Mouse (Mus musculus) forebrain, embryonic 13.5 days (tissue): ENCODE measurements around the gene Kcnj10. TPM values are rescaled to one million over a fixed set of nuclear protein-coding genes. Genes with fewer than 3 reads are reported as not detected.

Experiments used
- ATAC-seq: fragments of 200-750 bp; cut with Nextera tagmentation; 2 replicates; pipeline ENCODE4 v1.8.0; 2017
- H3K27ac ChIP-seq: fragments of 300-500 bp; sonication (generic); 2 replicates; pipeline ENCODE4 v1.5.1; 2015; ENCODE audit warnings: inconsistent platforms, mild to moderate bottlenecking, moderate library complexity
- H3K27me3 ChIP-seq: fragments of 300-500 bp; sonication (generic); 2 replicates; pipeline ENCODE4 v1.6.1; 2015; ENCODE audit warnings: mild to moderate bottlenecking, inconsistent platforms
- H3K36me3 ChIP-seq: fragments of 300-500 bp; sonication (generic); 2 replicates; pipeline ENCODE4 v1.6.1; 2015; ENCODE audit warnings: mild to moderate bottlenecking, inconsistent platforms; ENCODE audit not compliant: poor library complexity, severe bottlenecking
- H3K4me1 ChIP-seq: fragments of 300-500 bp; sonication (generic); 2 replicates; pipeline ENCODE4 v1.6.1; 2015; ENCODE audit warnings: inconsistent platforms
- H3K4me2 ChIP-seq: fragments of 300-500 bp; sonication (generic); 2 replicates; pipeline ENCODE4 v1.6.1; 2015; ENCODE audit warnings: inconsistent platforms, mild to moderate bottlenecking, moderate library complexity
- H3K4me3 ChIP-seq: fragments of 300-500 bp; sonication (generic); 2 replicates; pipeline ENCODE4 v1.5.1; 2015; ENCODE audit warnings: mild to moderate bottlenecking, inconsistent platforms
- H3K9ac ChIP-seq: fragments of 300-500 bp; sonication (generic); 2 replicates; pipeline ENCODE4 v1.6.1; 2015; ENCODE audit warnings: mild to moderate bottlenecking, inconsistent platforms
- H3K9me3 ChIP-seq: fragments of 300-500 bp; sonication (generic); replicated peaks from 2 replicates; pipeline ENCODE4 v1.6.1; 2016; ENCODE audit warnings: inconsistent platforms
- WGBS: fragments of 180-500 bp; shearing (Covaris S2); methylation state at CpG from one replicate; pipeline ENCODE4 v1.1.7; 2015; 5-methylcytosine and 5-hydroxymethylcytosine counted together
- polyA plus RNA-seq: library from polyadenylated mRNA; unstranded; fragments of >200 nt; fragmentation: Nextera tagmentation; extraction: Ambion mirVana; gene quantifications from 2 replicates; pipeline ENCODE4 v1.2.1, GENCODE M21; 2015

Kcnj10 gene
- polyA plus RNA-seq, 1 experiment from 2014 or later: 1.2 TPM

DNA sequence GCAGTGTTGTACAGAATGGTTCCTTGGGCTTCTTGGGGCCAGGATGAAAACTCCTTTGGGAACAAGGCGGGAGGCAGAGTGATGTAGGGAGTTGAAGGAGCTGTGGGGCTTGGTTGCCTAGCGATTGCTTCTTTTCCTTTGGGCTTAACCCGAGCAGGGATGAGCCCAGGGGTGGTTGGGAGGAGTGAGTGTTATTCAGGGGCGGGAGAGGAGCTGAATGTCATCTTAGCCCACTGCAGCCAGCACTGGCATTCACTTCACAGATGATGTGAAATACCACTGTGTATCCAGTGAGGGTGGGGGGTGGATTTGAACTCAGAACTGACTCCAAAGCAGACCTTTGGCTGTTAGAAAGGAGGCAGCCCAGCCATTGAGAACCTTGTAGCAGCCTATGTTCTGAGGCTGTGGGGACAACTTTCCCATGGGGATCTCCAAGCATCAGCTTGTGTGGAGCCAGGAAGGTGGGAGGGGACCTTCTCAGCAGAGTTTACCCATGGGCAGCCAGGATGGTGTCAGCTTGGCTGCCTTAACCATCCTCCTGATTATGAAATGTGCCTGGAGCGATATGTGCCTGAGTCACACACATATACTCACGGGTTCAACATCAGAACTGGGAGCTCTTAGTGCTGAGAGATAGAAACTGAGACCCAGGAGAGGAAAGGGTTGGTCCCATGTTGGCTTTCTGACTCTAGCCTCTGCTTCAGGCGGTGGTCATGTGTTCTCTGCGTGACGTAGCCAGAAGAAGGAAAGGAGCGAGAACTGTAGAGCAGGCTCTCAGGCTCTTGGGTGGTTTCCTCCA is 27.2 kb upstream of the Kcnj10 start:
- WGBS: 57% methylated on average over 10 of the region's 10 CpGs
- peaks cover 93% of the 10 kb centered on the region for H3K4me1 ChIP-seq

DNA sequence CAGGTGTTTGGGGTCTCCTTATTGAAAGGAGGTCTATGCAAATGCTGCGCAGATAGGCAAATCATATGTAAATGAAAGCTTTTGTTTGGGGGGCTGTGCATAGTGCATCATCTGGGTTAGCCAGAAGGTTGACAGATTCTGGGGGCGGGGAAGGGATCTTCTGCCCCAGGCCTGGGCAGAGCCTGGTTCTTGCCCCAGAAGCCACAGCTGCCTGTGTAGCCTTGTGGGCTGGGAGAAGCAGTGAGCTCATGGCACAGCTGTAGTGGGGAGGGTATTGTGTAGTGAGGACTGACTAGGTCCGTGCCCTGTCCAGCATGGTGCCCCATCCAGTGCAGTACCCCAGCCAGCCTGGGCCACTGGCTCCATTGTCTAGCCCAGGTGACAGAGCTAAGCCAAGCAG is 26.1 kb upstream of the Kcnj10 start:
- H3K9ac ChIP-seq: peak overlapping the region; percentile 54
- H3K4me1 ChIP-seq: peaks cover 94% of the 10 kb centered on the region
- no peaks in the 10 kb centered on the region for H3K27me3 ChIP-seq
- ATAC-seq: peak; percentile 45
- H3K9me3 ChIP-seq: no peaks in the 10 kb centered on the region
- peak overlapping the region; percentile 83 for H3K4me2 ChIP-seq
- peak overlapping the region; percentile 94 for H3K27ac ChIP-seq
- 25% methylated on average over 3 of the region's 3 CpGs for WGBS
- peak overlapping the region; percentile 68 for H3K4me3 ChIP-seq
- peaks cover 42% of the 10 kb centered on the region for H3K36me3 ChIP-seq

More for the DNA sequence above, 27.2 kb upstream of the Kcnj10 start:
- Histone ChIP-seq H3K27me3 (no peaks in the 10 kb centered on the region), H3K36me3 (peaks cover 32% of the 10 kb centered on the region), H3K9ac (peak overlapping the region; percentile 87), H3K9me3 (no peaks in the 10 kb centered on the region), H3K27ac (peak overlapping the region; percentile 94), H3K4me2 (peak overlapping the region; percentile 83), H3K4me3 (peak overlapping the region; percentile 68)
- no peak for ATAC-seq

DNA sequence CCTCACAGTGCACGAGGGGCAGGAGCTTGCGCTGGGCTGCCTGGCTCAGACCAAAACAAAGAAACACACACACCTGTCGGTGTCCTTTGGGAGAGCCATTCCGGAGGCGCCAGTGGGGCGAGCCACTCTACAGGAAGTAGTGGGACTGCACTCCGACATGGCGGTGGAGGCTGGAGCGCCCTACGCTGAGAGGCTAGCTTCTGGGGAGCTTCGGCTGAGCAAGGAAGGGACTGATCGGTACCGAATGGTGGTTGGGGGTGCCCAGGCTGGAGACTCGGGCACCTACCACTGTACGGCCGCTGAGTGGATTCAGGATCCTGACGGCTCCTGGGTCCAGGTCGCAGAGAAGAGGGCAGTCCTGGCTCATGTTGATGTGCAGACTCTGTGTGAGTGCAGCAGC is 23.6 kb upstream of the Kcnj10 start:
- Histone ChIP-seq H3K27me3 (no peaks in the 10 kb centered on the region), H3K4me2 (peak overlapping the region; percentile 18; the same call in 1 of the 2 replicates), H3K4me3 (no peak overlapping the region), H3K9ac (0 out of 2 replicates have a peak overlapping the region, but pooled peaks have one; percentile 37), H3K36me3 (peaks cover 67% of the 10 kb centered on the region), H3K27ac (peak overlapping the region; percentile 89), H3K9me3 (no peaks in the 10 kb centered on the region), H3K4me1 (peaks cover 94% of the 10 kb centered on the region)
- ATAC-seq: no peak
- WGBS: 64% methylated on average over 18 of the region's 18 CpGs

DNA sequence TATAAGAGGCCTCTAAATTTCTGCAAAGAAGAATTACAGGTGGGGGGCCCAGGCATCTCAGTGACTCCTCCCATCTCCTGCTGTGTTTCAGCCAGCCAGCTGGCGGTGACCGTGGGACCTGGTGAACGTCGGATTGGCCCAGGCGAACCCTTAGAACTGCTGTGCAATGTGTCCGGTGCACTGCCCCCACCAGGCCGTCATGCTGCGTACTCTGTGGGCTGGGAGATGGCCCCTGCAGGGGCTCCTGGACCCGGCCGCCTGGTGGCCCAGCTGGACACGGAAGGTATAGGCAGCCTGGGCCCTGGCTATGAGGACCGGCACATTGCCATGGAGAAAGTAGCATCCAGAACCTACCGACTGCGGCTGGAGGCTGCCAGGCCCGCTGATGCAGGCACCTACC is 23.1 kb upstream of the Kcnj10 start:
- H3K4me2 ChIP-seq: peak overlapping the region; percentile 18
- 59% methylated on average over 15 of the region's 15 CpGs for WGBS
- peaks cover 68% of the 10 kb centered on the region for H3K36me3 ChIP-seq
- H3K9ac ChIP-seq: peak overlapping the region; percentile 37; the same call in 1 of the 2 replicates
- H3K4me1 ChIP-seq: peaks cover 95% of the 10 kb centered on the region
- ATAC-seq: no peak
- H3K27me3 ChIP-seq: no peaks in the 10 kb centered on the region
- no peak overlapping the region for H3K4me3 ChIP-seq
- H3K9me3 ChIP-seq: no peaks in the 10 kb centered on the region
- H3K27ac ChIP-seq: peak overlapping the region; percentile 89

DNA sequence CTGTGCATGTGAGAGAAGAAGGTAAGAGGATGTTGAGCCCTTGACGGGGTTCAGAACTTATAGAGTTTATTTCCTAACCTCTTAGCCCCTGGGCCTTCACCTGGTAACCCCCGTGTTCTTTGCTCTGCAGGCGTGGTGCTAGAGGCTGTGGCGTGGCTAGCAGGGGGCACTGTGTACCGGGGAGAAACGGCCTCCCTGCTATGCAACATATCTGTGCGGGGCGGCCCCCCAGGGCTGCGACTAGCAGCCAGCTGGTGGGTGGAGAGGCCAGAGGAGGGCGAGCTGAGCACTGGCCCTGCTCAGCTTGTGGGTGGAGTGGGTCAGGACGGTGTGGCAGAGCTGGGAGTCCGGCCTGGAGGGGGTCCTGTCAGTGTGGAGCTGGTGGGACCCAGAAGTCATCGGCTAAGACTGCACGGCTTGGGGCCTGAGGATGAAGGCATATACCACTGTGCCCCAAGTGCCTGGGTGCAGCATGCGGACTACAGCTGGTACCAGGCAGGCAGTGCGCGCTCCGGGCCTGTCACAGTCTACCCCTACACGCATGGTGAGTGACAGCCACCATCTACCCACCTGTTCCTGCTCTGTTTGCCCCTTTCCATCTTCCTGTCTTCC is 22.5 kb upstream of the Kcnj10 start:
- peaks cover 95% of the 10 kb centered on the region for H3K4me1 ChIP-seq
- no peaks in the 10 kb centered on the region for H3K27me3 ChIP-seq
- no peaks in the 10 kb centered on the region for H3K9me3 ChIP-seq
- H3K4me2 ChIP-seq: peak overlapping the region; percentile 18
- H3K36me3 ChIP-seq: peaks cover 68% of the 10 kb centered on the region
- no peak for ATAC-seq
- peak overlapping the region; percentile 37; the same call in 1 of the 2 replicates for H3K9ac ChIP-seq
- peak overlapping the region; percentile 89 for H3K27ac ChIP-seq
- WGBS: 79% methylated on average over 19 of the region's 19 CpGs
- H3K4me3 ChIP-seq: no peak overlapping the region

DNA sequence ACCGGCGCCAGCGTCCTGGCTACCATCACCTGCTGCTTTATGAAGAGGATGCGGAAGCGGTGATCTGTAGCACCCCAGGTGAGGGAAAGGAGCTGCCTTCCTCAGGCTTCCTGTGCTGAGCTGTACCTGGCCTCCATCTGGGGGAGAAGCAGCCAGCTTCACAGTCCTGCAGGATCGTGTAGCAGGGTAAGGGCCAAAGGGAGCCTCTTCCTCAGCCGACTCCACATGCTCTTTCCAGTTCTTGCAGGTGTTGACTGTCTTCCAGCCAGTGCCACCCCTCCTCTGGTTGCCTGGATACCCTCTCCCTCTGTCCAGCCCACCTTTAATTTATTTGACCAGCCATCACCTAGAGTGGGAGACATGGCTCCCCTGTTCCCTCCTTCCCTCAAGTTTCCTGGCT is 21.7 kb upstream of the Kcnj10 start:
- ATAC-seq: no peak
- H3K27ac ChIP-seq: peak overlapping the region; percentile 89
- 81% methylated on average over 7 of the region's 7 CpGs for WGBS
- peak overlapping the region; percentile 43; the same call in 1 of the 2 replicates for H3K9ac ChIP-seq
- no peaks in the 10 kb centered on the region for H3K27me3 ChIP-seq
- H3K36me3 ChIP-seq: peaks cover 68% of the 10 kb centered on the region
- H3K4me2 ChIP-seq: no peak overlapping the region
- no peaks in the 10 kb centered on the region for H3K9me3 ChIP-seq
- H3K4me3 ChIP-seq: no peak overlapping the region
- H3K4me1 ChIP-seq: peaks cover 93% of the 10 kb centered on the region

DNA sequence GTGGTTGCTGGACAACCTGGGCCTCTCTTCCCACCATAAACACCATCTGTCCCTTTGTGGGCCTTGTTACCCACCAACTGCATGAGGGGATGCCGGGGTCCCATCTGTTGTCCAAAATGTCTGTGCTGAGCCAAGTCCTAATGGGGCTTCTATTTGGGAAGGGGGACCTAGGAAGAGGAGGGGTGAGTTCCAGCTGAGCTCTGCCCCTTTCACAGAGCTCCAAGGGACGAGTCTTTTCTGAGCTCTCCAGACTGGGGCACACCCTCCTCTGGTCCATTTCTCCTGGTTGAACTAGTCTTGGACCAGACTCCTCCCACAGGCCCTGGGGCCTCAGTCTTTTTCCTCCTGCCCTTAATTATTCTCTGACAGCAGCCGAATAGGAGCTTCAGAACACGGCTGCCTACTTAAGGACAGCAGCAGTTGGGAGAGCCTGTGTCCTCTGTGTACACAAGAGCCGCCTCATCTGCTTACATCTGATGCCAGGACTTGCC is 21.0 kb upstream of the Kcnj10 start:
- ATAC-seq: peak; percentile 64

DNA sequence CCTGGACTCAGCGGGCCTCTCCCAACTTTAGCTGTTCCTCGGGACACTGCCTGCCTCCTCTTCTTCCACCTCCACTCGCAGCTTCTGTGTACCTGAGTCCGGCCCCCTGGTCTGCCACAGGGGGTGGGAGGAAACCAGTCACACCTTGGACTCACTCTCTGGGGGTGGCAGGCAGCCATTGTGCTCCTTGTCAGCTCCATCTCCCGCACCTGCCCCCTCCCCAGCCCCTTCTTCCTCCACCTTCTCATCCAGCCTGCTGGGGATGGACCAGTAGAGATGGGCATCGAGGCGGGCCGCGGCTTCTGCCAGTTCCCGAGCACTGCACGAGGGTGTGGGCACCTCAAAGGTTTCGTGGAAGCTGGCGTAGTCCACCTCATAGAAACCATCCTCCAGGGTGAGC is 18.3 kb upstream of the Kcnj10 start:
- H3K36me3 ChIP-seq: peaks cover 47% of the 10 kb centered on the region
- peaks cover 19% of the 10 kb centered on the region for H3K27me3 ChIP-seq
- H3K9me3 ChIP-seq: no peaks in the 10 kb centered on the region
- 0 out of 2 replicates have a peak overlapping the region, but pooled peaks have one; percentile 6 for H3K27ac ChIP-seq
- peaks cover 62% of the 10 kb centered on the region for H3K4me1 ChIP-seq
- no peak overlapping the region for H3K4me2 ChIP-seq
- no peak for ATAC-seq
- H3K4me3 ChIP-seq: no peak overlapping the region
- WGBS: 50% methylated on average over 13 of the region's 13 CpGs
- peak overlapping the region; percentile 8; the same call in 1 of the 2 replicates for H3K9ac ChIP-seq

More for the DNA sequence above, 21.0 kb upstream of the Kcnj10 start:
- peak overlapping the region; percentile 89 for H3K27ac ChIP-seq
- no peak overlapping the region for H3K4me2 ChIP-seq
- no peak overlapping the region for H3K4me3 ChIP-seq
- H3K9ac ChIP-seq: no peak overlapping the region
- peaks cover 68% of the 10 kb centered on the region for H3K36me3 ChIP-seq
- WGBS: 17% methylated on average over 5 of the region's 5 CpGs
- H3K4me1 ChIP-seq: peaks cover 87% of the 10 kb centered on the region
- no peaks in the 10 kb centered on the region for H3K27me3 ChIP-seq
- no peaks in the 10 kb centered on the region for H3K9me3 ChIP-seq

DNA sequence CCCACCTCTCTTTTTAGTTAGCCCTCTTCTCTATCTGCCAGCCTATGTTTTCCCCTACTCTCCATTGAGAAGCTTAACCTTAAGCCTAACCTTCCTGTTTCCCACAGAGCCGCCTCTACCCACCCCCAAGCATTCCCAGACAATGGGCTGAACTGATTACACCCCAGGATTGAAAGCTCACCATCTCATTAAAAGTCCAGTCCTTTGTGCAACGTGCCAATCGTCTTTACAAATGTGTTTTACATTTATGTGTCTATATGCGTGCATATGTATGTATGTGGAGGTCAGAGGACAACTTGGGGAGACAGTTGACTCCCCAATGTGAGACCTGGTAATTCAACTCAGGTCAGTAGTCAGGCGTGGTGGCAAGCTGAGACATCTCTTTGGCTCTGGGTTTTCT is 17.7 kb upstream of the Kcnj10 start:
- H3K9me3 ChIP-seq: no peaks in the 10 kb centered on the region
- no peak overlapping the region for H3K4me3 ChIP-seq
- ATAC-seq: no peak
- no peak overlapping the region for H3K4me2 ChIP-seq
- H3K9ac ChIP-seq: peak overlapping the region; percentile 37
- H3K36me3 ChIP-seq: peaks cover 41% of the 10 kb centered on the region
- H3K27ac ChIP-seq: peak overlapping the region; percentile 40
- H3K4me1 ChIP-seq: peaks cover 57% of the 10 kb centered on the region
- WGBS: 11% methylated on average over 5 of the region's 5 CpGs
- peaks cover 19% of the 10 kb centered on the region for H3K27me3 ChIP-seq

DNA sequence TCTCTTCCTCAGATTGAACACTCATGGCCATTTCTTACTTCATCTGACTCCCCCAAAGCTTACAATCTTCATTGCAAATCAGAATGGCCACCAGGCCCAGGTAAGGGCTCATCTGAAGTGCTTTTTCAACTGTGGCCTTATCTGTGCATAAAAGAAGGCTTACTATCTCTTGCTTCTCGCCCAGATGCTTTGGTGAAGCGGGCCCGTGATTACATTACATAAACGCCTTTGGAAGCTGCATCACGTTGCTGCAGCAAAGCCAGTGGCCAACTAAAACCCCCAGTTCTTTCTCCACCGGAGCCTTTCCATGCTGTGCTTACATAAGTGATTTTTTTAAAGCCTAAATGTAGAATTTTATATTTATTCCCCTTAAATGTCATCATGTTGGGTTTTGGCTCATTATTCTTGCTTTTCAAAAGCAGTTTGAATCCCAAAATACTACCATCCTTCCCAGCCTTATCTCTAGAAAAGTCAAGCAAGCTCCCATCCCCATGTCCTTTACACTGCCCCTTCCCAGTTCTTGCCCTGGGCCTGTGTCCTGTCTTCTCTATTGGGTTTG is 17.1 kb upstream of the Kcnj10 start:
- peaks cover 36% of the 10 kb centered on the region for H3K36me3 ChIP-seq
- no peak for ATAC-seq
- H3K27me3 ChIP-seq: peaks cover 19% of the 10 kb centered on the region
- peaks cover 56% of the 10 kb centered on the region for H3K4me1 ChIP-seq
- H3K9ac ChIP-seq: peak overlapping the region; percentile 37
- no peaks in the 10 kb centered on the region for H3K9me3 ChIP-seq
- H3K4me2 ChIP-seq: no peak overlapping the region
- no peak overlapping the region for H3K4me3 ChIP-seq
- WGBS: 54% methylated on average over 6 of the region's 6 CpGs
- H3K27ac ChIP-seq: peak overlapping the region; percentile 40

DNA sequence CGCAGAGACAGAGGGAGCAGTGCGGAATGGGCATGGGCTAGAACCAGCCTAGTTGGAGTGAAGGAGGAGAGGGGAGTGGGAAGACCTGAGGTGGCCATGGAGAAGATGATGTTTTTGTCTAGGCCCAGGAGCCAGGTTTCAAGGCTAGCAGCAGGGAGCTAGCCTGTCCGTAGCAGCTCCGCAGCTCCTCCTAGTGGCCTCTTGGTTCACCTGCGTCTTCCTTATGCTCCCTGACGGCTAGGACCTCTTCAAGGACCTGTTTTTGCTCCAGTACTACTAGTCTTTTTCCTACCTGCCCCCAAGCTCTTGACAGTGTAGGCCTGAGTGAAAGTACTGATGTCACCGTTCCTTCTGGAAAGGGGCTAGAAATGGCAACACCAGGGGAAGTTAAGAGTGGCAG is 16.3 kb upstream of the Kcnj10 start:
- Histone ChIP-seq H3K27ac (0 out of 2 replicates have a peak overlapping the region, but pooled peaks have one; percentile 10), H3K4me3 (no peak overlapping the region), H3K36me3 (peaks cover 28% of the 10 kb centered on the region), H3K4me2 (no peak overlapping the region), H3K9me3 (no peaks in the 10 kb centered on the region), H3K9ac (no peak overlapping the region), H3K4me1 (peaks cover 56% of the 10 kb centered on the region), H3K27me3 (peaks cover 19% of the 10 kb centered on the region)
- ATAC-seq: peak; percentile 16
- 13% methylated on average over 7 of the region's 7 CpGs for WGBS
